Mouse (Mus musculus): ENCODE data around the gene Cdkn2aipnl. TPM values are rescaled to one million over a fixed set of nuclear protein-coding genes. Genes with fewer than 3 reads are reported as not detected.

The Cdkn2aipnl gene
- total RNA-seq (2021), result 10 to 100 TPM in 1 of 2 experiments, 1 to 10 TPM in 1; 8.8 to 10.5 TPM

GRCm38 (mm10) chr11:51967443-51968401, at the start of gene Cdkn2aipnl:
Gene Cdkn2aipnl (plus strand): TSS chr11:51967661.
- DNase-seq (ENCODE audit: low spot score), result peak; percentile 86
- intact Hi-C loops (cut with DNase I), result loop anchor here (1.0 to 2.0 kb wide), 2 partner anchors 51 to 109 kb away; no protein-coding TSS in a partner anchor

- intact Hi-C loops (cut with DNase I), result loop anchor here (5.0 kb wide), 1 partner anchor 34 kb away; no protein-coding TSS in a partner anchor
- DNase-seq (ENCODE audit: low spot score), result no peak
Measured at GRCm38 (mm10) chr11:51917951-51918350, 49.5 kb upstream of the Cdkn2aipnl start.

- no peak for DNase-seq (ENCODE audit: low spot score)
- intact Hi-C loops (cut with DNase I), result loop anchor here (5.0 kb wide), 1 partner anchor 34 kb away; no protein-coding TSS in a partner anchor
Measured at GRCm38 (mm10) chr11:51918576-51918975, 48.9 kb upstream of the Cdkn2aipnl start.

GRCm38 (mm10) chr11:51921355-51922125, 45.9 kb upstream of the Cdkn2aipnl start:
- intact Hi-C loops (cut with DNase I), result no loop called here
- DNase-seq (ENCODE audit: low spot score), result no peak

- intact Hi-C loops (cut with DNase I), result no loop called here
- no peak for DNase-seq (ENCODE audit: low spot score)
Measured at GRCm38 (mm10) chr11:51922421-51922841, 45.0 kb upstream of the Cdkn2aipnl start.

- intact Hi-C loops (cut with DNase I), result no loop called here
- no peak for DNase-seq (ENCODE audit: low spot score)
Measured at GRCm38 (mm10) chr11:51925595-51925994, 41.9 kb upstream of the Cdkn2aipnl start.

- DNase-seq (ENCODE audit: low spot score), result no peak
Measured at GRCm38 (mm10) chr11:51926385-51926784, 41.1 kb upstream of the Cdkn2aipnl start.

GRCm38 (mm10) chr11:51927106-51927505, 40.4 kb upstream of the Cdkn2aipnl start:
- intact Hi-C loops (cut with DNase I), result no loop called here
- peak; percentile 9 for DNase-seq (ENCODE audit: low spot score)

More at GRCm38 (mm10) chr11:51926385-51926784, 41.1 kb upstream of the Cdkn2aipnl start:
- intact Hi-C loops (cut with DNase I), result no loop called here

GRCm38 (mm10) chr11:51931138-51931537, 36.3 kb upstream of the Cdkn2aipnl start:
- intact Hi-C loops (cut with DNase I), result no loop called here
- no peak for DNase-seq (ENCODE audit: low spot score)

GRCm38 (mm10) chr11:51931790-51932189, 35.7 kb upstream of the Cdkn2aipnl start:
- intact Hi-C loops (cut with DNase I), result no loop called here
- DNase-seq (ENCODE audit: low spot score), result peak; percentile 15

- intact Hi-C loops (cut with DNase I), result no loop called here
Measured at GRCm38 (mm10) chr11:51934230-51934629, 33.2 kb upstream of the Cdkn2aipnl start.

GRCm38 (mm10) chr11:51935636-51936434, 31.6 kb upstream of the Cdkn2aipnl start:
- intact Hi-C loops (cut with DNase I), result no loop called here
- DNase-seq (ENCODE audit: low spot score), result no peak

More at GRCm38 (mm10) chr11:51934230-51934629, 33.2 kb upstream of the Cdkn2aipnl start:
- no peak for DNase-seq (ENCODE audit: low spot score)

- DNase-seq (ENCODE audit: low spot score), result no peak
- intact Hi-C loops (cut with DNase I), result no loop called here
Measured at GRCm38 (mm10) chr11:51937361-51937781, 30.1 kb upstream of the Cdkn2aipnl start.

GRCm38 (mm10) chr11:51938817-51939589, 28.5 kb upstream of the Cdkn2aipnl start:
- intact Hi-C loops (cut with DNase I), result no loop called here
- no peak for DNase-seq (ENCODE audit: low spot score)

GRCm38 (mm10) chr11:51939590-51939955, 27.9 kb upstream of the Cdkn2aipnl start:
- intact Hi-C loops (cut with DNase I), result no loop called here
- no peak for DNase-seq (ENCODE audit: low spot score)

- intact Hi-C loops (cut with DNase I), result no loop called here
- DNase-seq (ENCODE audit: low spot score), result peak; percentile 12
Measured at GRCm38 (mm10) chr11:51940511-51940955, 26.9 kb upstream of the Cdkn2aipnl start.

GRCm38 (mm10) chr11:51942602-51943499, 24.6 kb upstream of the Cdkn2aipnl start:
- intact Hi-C loops (cut with DNase I), result no loop called here
- no peak for DNase-seq (ENCODE audit: low spot score)

- intact Hi-C loops (cut with DNase I), result no loop called here
- no peak for DNase-seq (ENCODE audit: low spot score)
Measured at GRCm38 (mm10) chr11:51943500-51943841, 24.0 kb upstream of the Cdkn2aipnl start.
